Mouse (Mus musculus) midbrain, embryonic 14.5 days (tissue): ENCODE data around the gene R3hdm2. TPM values are rescaled to one million over a fixed set of nuclear protein-coding genes. Genes with fewer than 3 reads are reported as not detected.

ENCODE experiments used
- ATAC-seq: fragments of 200-750 bp; cut with Nextera tagmentation; 2 replicates; pipeline ENCODE4 v1.8.0; 2017; ENCODE audit warnings: moderate number of reproducible peaks, moderate library complexity; ENCODE audit not compliant: low FRiP score, low TSS enrichment
- DNase-seq: peaks from one replicate; pipeline ENCODE4 v3.0.0-alpha.2; 2015
- H3K27ac ChIP-seq: fragments of 300-500 bp; sonication (generic); replicated peaks from 2 replicates; pipeline ENCODE4 v1.5.1; 2014; ENCODE audit warnings: mild to moderate bottlenecking, low read depth, low read length, moderate library complexity
- H3K27me3 ChIP-seq: fragments of 300-500 bp; sonication (generic); 2 replicates; pipeline ENCODE4 v1.6.1; 2014; ENCODE audit warnings: low read length, control low read depth, mixed read lengths; ENCODE audit not compliant: control insufficient read depth, insufficient read depth
- H3K36me3 ChIP-seq: fragments of 300-500 bp; sonication (generic); 2 replicates; pipeline ENCODE4 v1.6.1; 2014; ENCODE audit warnings: low read length, control low read depth; ENCODE audit not compliant: control insufficient read depth, insufficient read depth
- H3K4me1 ChIP-seq: fragments of 300-500 bp; sonication (generic); 2 replicates; pipeline ENCODE4 v1.6.1; 2014; ENCODE audit warnings: mild to moderate bottlenecking, antibody characterized with exemption, low read length, control low read depth; ENCODE audit not compliant: control insufficient read depth, insufficient read depth
- H3K4me2 ChIP-seq: fragments of 300-500 bp; sonication (generic); 2 replicates; pipeline ENCODE4 v1.6.1; 2014; ENCODE audit warnings: mild to moderate bottlenecking, low read length, moderate library complexity
- H3K4me3 ChIP-seq: fragments of 300-500 bp; sonication (generic); replicated peaks from 2 replicates; pipeline ENCODE4 v1.5.1; 2014; ENCODE audit warnings: low read depth, low read length
- H3K9ac ChIP-seq: fragments of 300-500 bp; sonication (generic); replicated peaks from 2 replicates; pipeline ENCODE4 v1.6.1; 2014; ENCODE audit warnings: mild to moderate bottlenecking, low read length, moderate library complexity
- H3K9me3 ChIP-seq: fragments of 300-500 bp; sonication (generic); 2 replicates; pipeline ENCODE4 v1.6.1; 2016; ENCODE audit warnings: low read length, control low read depth, mixed read lengths; ENCODE audit not compliant: control insufficient read depth
- WGBS: fragments of 180-500 bp; shearing (Covaris S2); extraction: QIAGEN DNeasy Blood & Tissue Kit; methylation state at CpG from one replicate; pipeline ENCODE4 v1.1.7; 2014; 5-methylcytosine and 5-hydroxymethylcytosine counted together
- polyA plus RNA-seq: library from polyadenylated mRNA; unstranded; fragments of >200 nt; fragmentation: Nextera tagmentation; extraction: Ambion mirVana; gene quantifications from 2 replicates; pipeline ENCODE4 v1.2.1, GENCODE M21; 2014

The R3hdm2 gene
- polyA plus RNA-seq, 1 experiment from 2014 or later, result 34.0 TPM

- peak overlapping the region; percentile 56 for H3K4me2 ChIP-seq
- H3K4me1 ChIP-seq, result peaks cover 21% of the 10 kb centered on the region; the same call in 1 of the 2 replicates
- no peak overlapping the region for H3K27ac ChIP-seq
- H3K9me3 ChIP-seq, result no peaks in the 10 kb centered on the region
- peak; percentile 57 for DNase-seq
- H3K9ac ChIP-seq, result no peak overlapping the region
- WGBS, result 2% methylated on average over 27 of the region's 27 CpGs
- H3K36me3 ChIP-seq, result no peaks in the 10 kb centered on the region
- peaks cover 33% of the 10 kb centered on the region for H3K27me3 ChIP-seq
- peak overlapping the region; percentile 28 for H3K4me3 ChIP-seq
- ATAC-seq, result no peak
Measured at GRCm38 (mm10) chr10:127340577-127341359, 39.4 kb upstream of the R3hdm2 start.

- no peak overlapping the region for H3K27ac ChIP-seq
- H3K4me3 ChIP-seq, result peak overlapping the region; percentile 28
- no peak overlapping the region for H3K9ac ChIP-seq
- peaks cover 33% of the 10 kb centered on the region for H3K27me3 ChIP-seq
- H3K9me3 ChIP-seq, result no peaks in the 10 kb centered on the region
- DNase-seq (no peak), ATAC-seq (no peak)
- H3K4me1 ChIP-seq, result peaks cover 21% of the 10 kb centered on the region; the same call in 1 of the 2 replicates
- WGBS, result 1% methylated on average over 9 of the region's 11 CpGs
- H3K4me2 ChIP-seq, result peak overlapping the region; percentile 56
- no peaks in the 10 kb centered on the region for H3K36me3 ChIP-seq
Measured at GRCm38 (mm10) chr10:127341360-127341690, 38.8 kb upstream of the R3hdm2 start.

GRCm38 (mm10) chr10:127341891-127342639 lies 38.1 kb upstream of the R3hdm2 start, which contains the start of gene Gli1:
TSS of gene Gli1 (minus strand) at chr10:127341974.
- peaks cover 33% of the 10 kb centered on the region for H3K27me3 ChIP-seq
- H3K9me3 ChIP-seq, result no peaks in the 10 kb centered on the region
- under 1% methylated on average over 29 of the region's 29 CpGs for WGBS
- H3K4me1 ChIP-seq, result peaks cover 21% of the 10 kb centered on the region; the same call in 1 of the 2 replicates
- ATAC-seq, result peak; percentile 41; the same call in 1 of the 2 replicates
- H3K27ac ChIP-seq, result no peak within 1 kb of the TSS
- no peak within 1 kb of the TSS for H3K9ac ChIP-seq
- peak; percentile 88 for DNase-seq
- peak within 1 kb of the TSS; percentile 56 for H3K4me2 ChIP-seq
- H3K4me3 ChIP-seq, result peak within 1 kb of the TSS; percentile 28
- H3K36me3 ChIP-seq, result no peaks in the 10 kb centered on the region

- ATAC-seq (no peak), DNase-seq (no peak)
- Histone ChIP-seq H3K4me3 (no peak overlapping the region), H3K27ac (no peak overlapping the region), H3K9ac (no peak overlapping the region), H3K36me3 (no peaks in the 10 kb centered on the region), H3K4me2 (no peak overlapping the region), H3K4me1 (peaks cover 21% of the 10 kb centered on the region; the same call in 1 of the 2 replicates), H3K9me3 (no peaks in the 10 kb centered on the region), H3K27me3 (peaks cover 33% of the 10 kb centered on the region)
- 71% methylated on average over 3 of the region's 3 CpGs for WGBS
Measured at GRCm38 (mm10) chr10:127343029-127343428, 37.1 kb upstream of the R3hdm2 start.

- H3K4me1 ChIP-seq, result 0 out of 2 replicates have a peak, but pooled peaks cover 9% of the 10 kb centered on the region
- H3K9me3 ChIP-seq, result no peaks in the 10 kb centered on the region
- ATAC-seq (no peak), DNase-seq (no peak)
- peaks cover 14% of the 10 kb centered on the region; the same call in 1 of the 2 replicates for H3K27me3 ChIP-seq
- H3K27ac ChIP-seq, result no peak overlapping the region
- no peaks in the 10 kb centered on the region for H3K36me3 ChIP-seq
- H3K9ac ChIP-seq, result no peak overlapping the region
- no peak overlapping the region for H3K4me3 ChIP-seq
- WGBS, result 92% methylated on average over 3 of the region's 3 CpGs
- H3K4me2 ChIP-seq, result no peak overlapping the region
Measured at GRCm38 (mm10) chr10:127346173-127346572, 34.0 kb upstream of the R3hdm2 start.

GRCm38 (mm10) chr10:127348957-127349356 lies 31.2 kb upstream of the R3hdm2 start:
- no peak overlapping the region for H3K4me2 ChIP-seq
- ATAC-seq (no peak), DNase-seq (no peak)
- no peak overlapping the region for H3K27ac ChIP-seq
- H3K27me3 ChIP-seq, result no peaks in the 10 kb centered on the region
- no peak overlapping the region for H3K4me3 ChIP-seq
- H3K9me3 ChIP-seq, result no peaks in the 10 kb centered on the region
- H3K9ac ChIP-seq, result no peak overlapping the region
- no peaks in the 10 kb centered on the region for H3K36me3 ChIP-seq
- 0 out of 2 replicates have a peak, but pooled peaks cover 6% of the 10 kb centered on the region for H3K4me1 ChIP-seq
- WGBS, result 75% methylated on average over 4 of the region's 4 CpGs

- no peaks in the 10 kb centered on the region for H3K27me3 ChIP-seq
- H3K27ac ChIP-seq, result no peak overlapping the region
- DNase-seq, result no peak
- H3K36me3 ChIP-seq, result no peaks in the 10 kb centered on the region
- no peak overlapping the region for H3K4me3 ChIP-seq
- 0 out of 2 replicates have a peak, but pooled peaks cover 6% of the 10 kb centered on the region for H3K4me1 ChIP-seq
- H3K9ac ChIP-seq, result no peak overlapping the region
- 78% methylated on average over 8 of the region's 8 CpGs for WGBS
- no peak overlapping the region for H3K4me2 ChIP-seq
- no peak for ATAC-seq
- no peaks in the 10 kb centered on the region for H3K9me3 ChIP-seq
Measured at GRCm38 (mm10) chr10:127349810-127350209, 30.3 kb upstream of the R3hdm2 start.

- DNase-seq (peak; percentile 85), ATAC-seq (peak; percentile 58)
- WGBS, result 11% methylated on average over 24 of the region's 24 CpGs
- Histone ChIP-seq H3K36me3 (no peaks in the 10 kb centered on the region), H3K4me3 (no peak overlapping the region), H3K27ac (no peak overlapping the region), H3K4me1 (0 out of 2 replicates have a peak, but pooled peaks cover 6% of the 10 kb centered on the region), H3K9ac (no peak overlapping the region), H3K27me3 (no peaks in the 10 kb centered on the region), H3K9me3 (no peaks in the 10 kb centered on the region), H3K4me2 (peak overlapping the region; percentile 45)
Measured at GRCm38 (mm10) chr10:127350594-127351284, 29.4 kb upstream of the R3hdm2 start.
